Mouse (Mus musculus): ENCODE measurements around the gene Baz2a. TPM values are rescaled to one million over a fixed set of nuclear protein-coding genes. Genes with fewer than 3 reads are reported as not detected.
"Not testable (repeated sequence)": the region's sequence is repeated elsewhere in the genome, so short reads cannot be mapped to it uniquely, and the experiment has no call there.

The Baz2a gene
- polyA plus RNA-seq, 1 experiment from 2014 or later, result 10.5 TPM

DNA sequence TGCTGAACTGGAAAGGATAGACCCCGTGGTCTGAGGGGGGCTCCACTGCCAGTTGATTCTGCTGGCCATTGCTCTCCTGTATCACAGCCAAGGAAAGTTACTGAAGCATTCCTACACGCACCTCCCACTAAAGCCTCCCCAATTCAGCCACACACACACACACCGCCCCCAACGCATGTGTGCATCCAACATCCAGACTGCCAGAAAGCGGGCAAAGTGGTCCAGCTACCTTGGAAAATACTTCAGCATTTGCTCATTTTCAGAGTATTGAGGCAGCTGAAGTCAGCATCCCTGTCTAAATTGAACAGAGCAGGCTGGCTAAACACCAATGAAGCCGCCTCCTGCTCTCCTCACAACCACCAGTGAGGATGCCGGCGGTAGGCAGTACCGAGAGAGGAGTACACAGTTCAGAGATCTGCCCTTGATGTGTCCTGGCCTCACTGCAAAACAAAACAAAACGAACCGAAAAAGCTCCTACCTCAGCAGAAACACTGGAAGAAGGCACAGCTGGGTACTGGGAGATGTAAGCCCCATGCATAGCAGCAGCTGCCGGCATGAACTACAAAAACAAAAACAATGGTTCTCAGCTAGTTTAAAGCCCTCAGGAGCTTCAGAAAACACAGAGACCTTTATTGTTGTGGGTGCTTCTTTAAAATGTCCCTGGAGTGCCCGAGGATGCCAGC is 42.4 kb downstream of the Baz2a start:
- Histone ChIP-seq H3K4me1 (no peaks in the 10 kb centered on the region), H3K9me3 (no peaks in the 10 kb centered on the region), H3K36me3 (peaks cover 88% of the 10 kb centered on the region), H3K4me2 (replicated peaks) (no peak overlapping the region), H3K4me3 (no peak overlapping the region), H3K27ac (no peak overlapping the region), H3K27me3 (no peaks in the 10 kb centered on the region), H3K9ac (no peak overlapping the region)
- no peak for ATAC-seq (ENCODE audit: low FRiP score, low read depth)
- WGBS, result 59% methylated on average over 13 of the region's 13 CpGs

DNA sequence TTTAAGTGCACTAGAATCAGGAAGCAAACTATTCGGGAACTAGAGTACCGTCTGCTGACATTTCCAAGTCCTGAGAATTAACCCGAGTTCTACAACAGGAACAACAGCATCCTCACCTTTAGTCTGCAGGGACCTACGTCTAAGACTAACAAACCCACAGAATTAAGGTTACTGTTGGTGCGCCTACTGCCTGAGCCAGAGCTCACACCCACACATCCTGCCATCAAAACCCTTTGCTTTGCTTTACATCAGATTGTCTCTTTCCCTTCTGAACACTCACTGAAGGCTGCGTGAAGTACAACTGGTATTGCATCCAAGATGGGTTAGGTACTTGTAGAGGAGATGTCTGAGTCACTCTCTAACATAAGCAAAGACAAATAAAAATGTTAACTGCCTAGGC is 44.0 kb downstream of the Baz2a start:
- Histone ChIP-seq H3K27ac (no peak overlapping the region), H3K27me3 (no peaks in the 10 kb centered on the region), H3K9me3 (no peaks in the 10 kb centered on the region), H3K4me2 (replicated peaks) (no peak overlapping the region), H3K9ac (no peak overlapping the region), H3K4me1 (no peaks in the 10 kb centered on the region), H3K4me3 (no peak overlapping the region), H3K36me3 (peaks cover 91% of the 10 kb centered on the region)
- no peak for ATAC-seq (ENCODE audit: low FRiP score, low read depth)
- WGBS, result 89% methylated on average over 6 of the region's 6 CpGs

DNA sequence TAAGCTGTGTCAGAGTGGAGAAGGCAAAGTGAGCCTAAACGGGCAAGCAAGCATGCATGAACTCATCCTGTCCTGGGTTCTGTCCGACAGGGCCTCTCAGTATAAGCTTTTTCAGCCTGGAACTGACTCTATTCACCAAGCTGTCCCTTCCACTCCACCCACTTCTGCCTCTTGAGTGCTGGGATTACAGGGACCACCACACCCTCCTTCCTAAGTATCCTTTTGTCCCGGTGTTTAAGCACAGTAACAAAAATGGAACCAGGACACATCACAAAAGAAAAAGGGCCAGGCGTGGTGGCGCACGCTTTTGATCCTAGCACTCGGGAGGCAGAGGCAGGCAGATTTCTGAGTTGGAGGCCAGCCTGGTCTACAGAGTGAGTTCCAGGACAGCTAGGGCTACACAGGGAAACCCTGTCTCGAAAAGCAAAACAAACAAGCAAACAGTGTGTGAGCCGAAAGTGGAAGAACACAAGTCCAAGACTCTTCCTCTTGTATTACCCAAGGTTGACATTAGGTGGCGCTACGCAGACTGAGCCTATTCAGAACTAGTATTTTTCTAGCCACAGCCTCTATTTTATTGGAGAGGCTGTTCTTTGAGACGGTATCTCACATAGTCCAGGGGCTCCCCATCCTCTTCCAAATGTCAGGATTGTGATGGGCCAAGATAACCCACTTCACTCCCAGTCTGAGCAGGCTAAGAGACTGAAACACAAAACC is 49.0 kb downstream of the Baz2a start:
- Histone ChIP-seq H3K36me3 (peaks cover 88% of the 10 kb centered on the region), H3K27me3 (no peaks in the 10 kb centered on the region), H3K9me3 (no peaks in the 10 kb centered on the region), H3K27ac (no peak overlapping the region), H3K4me3 (no peak overlapping the region), H3K4me1 (no peaks in the 10 kb centered on the region), H3K9ac (no peak overlapping the region), H3K4me2 (replicated peaks) (no peak overlapping the region)
- ATAC-seq (ENCODE audit: low FRiP score, low read depth), result no peak
- WGBS, result 73% methylated on average over 12 of the region's 12 CpGs

DNA sequence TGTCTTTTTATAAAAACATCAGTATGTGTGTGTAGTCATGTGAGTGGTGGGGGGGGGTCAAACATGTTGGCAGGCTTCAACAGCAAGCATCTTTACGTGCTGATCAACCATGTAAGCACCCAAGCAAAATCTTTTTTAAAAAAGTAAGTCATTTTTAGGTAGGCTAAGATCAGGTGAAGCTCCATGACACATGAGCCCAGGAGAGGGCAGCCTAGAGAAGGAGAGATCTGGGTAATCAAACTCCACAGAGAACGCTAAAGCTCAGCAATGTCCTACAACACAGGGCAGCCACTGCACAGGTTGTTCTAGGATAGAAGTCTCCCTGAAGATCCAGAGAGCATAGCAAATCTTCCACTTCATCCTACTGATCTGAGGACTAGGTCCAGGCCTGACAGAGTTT is 50.8 kb downstream of the Baz2a start:
- peaks cover 93% of the 10 kb centered on the region for H3K36me3 ChIP-seq

DNA sequence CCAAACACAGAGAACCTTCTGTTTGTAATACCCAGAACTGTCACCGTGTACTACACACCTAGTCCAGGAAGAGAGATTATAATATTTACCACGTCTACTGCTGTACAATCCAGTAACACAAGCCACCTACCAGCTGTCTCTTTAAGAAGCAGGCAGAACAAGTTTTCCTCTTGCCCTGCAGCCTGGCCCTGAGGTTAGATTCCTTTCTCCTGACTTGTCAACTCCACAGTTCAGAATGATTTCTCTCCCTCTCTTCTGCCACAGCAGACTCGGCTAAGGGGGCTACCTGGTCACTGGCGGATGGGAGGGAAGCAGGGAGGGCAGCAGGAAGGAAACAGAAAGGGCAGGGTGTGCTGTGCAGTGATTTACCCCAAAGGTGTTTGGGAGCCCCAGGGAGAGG is 52.3 kb downstream of the Baz2a start:
- WGBS, result 62% methylated on average over 4 of the region's 4 CpGs
- peaks cover 89% of the 10 kb centered on the region for H3K36me3 ChIP-seq
- ATAC-seq (ENCODE audit: low FRiP score, low read depth), result no peak
- H3K27ac ChIP-seq, result no peak overlapping the region
- H3K4me2 ChIP-seq (replicated peaks), result no peak overlapping the region
- H3K4me1 ChIP-seq, result no peaks in the 10 kb centered on the region
- H3K4me3 ChIP-seq, result no peak overlapping the region
- H3K27me3 ChIP-seq, result no peaks in the 10 kb centered on the region
- no peak overlapping the region for H3K9ac ChIP-seq
- H3K9me3 ChIP-seq, result no peaks in the 10 kb centered on the region

More for the DNA sequence above, 50.8 kb downstream of the Baz2a start:
- no peaks in the 10 kb centered on the region for H3K4me1 ChIP-seq
- WGBS, result 71% methylated on average over 2 of the region's 2 CpGs
- no peaks in the 10 kb centered on the region for H3K27me3 ChIP-seq
- H3K9me3 ChIP-seq, result no peaks in the 10 kb centered on the region
- no peak overlapping the region for H3K27ac ChIP-seq
- H3K4me2 ChIP-seq (replicated peaks), result no peak overlapping the region
- H3K9ac ChIP-seq, result no peak overlapping the region
- ATAC-seq (ENCODE audit: low FRiP score, low read depth), result no peak
- no peak overlapping the region for H3K4me3 ChIP-seq

DNA sequence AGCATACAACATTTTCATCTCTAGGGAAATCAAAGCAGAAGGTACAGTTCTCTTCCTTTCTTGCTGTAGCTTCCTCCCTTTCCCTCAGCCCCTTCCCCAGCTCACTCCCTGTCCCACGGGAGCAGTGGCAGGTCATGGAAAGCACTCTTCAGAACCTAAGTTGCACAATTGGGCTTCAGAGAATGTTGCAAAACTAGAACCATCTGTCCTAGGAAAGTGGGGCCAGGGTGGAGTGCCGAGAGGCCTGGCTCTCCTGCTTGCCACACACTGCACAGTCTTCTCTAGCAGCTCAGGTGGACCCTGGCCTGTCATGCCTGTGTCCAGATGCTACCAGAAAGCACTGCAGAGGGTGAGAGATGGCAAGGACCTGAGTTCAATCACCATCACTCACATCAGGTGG is 53.6 kb downstream of the Baz2a start:
- Histone ChIP-seq H3K4me3 (no peak overlapping the region), H3K27ac (no peak overlapping the region), H3K9ac (no peak overlapping the region), H3K4me1 (peaks cover 11% of the 10 kb centered on the region), H3K27me3 (no peaks in the 10 kb centered on the region), H3K36me3 (peaks cover 80% of the 10 kb centered on the region), H3K9me3 (no peaks in the 10 kb centered on the region), H3K4me2 (replicated peaks) (no peak overlapping the region)
- ATAC-seq (ENCODE audit: low FRiP score, low read depth), result no peak
- whole genome bisulfite sequencing, result 59% methylated on average over 2 of the region's 2 CpGs

DNA sequence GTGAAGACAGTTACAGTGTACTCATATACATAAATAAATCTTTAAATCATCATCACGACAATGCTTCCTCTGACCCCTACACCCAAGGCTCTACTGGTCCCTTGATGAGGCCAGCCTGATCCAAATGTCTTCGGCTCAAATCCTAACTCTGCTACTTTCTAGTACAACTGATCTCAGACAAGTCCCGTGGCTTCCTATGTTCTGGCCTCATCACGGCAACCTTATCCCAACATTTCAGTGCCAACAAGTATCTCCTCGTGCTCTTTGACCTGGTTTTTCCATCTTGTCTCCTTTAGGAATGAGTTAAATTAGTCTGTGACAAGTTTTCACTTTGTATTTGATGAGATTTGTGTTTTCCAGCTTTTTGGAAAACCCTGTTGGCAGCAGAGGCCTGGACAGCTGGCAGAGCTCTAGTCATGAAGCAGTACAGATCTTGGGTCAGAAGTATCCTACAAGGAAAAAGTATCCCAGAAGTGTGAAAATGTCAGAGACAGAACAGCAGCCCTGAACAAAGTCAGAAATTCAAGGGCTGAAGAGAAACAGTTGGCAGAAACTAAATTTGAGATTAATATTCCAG is 57.5 kb downstream of the Baz2a start:
- H3K4me2 ChIP-seq (replicated peaks), result peak overlapping the region; percentile 44

DNA sequence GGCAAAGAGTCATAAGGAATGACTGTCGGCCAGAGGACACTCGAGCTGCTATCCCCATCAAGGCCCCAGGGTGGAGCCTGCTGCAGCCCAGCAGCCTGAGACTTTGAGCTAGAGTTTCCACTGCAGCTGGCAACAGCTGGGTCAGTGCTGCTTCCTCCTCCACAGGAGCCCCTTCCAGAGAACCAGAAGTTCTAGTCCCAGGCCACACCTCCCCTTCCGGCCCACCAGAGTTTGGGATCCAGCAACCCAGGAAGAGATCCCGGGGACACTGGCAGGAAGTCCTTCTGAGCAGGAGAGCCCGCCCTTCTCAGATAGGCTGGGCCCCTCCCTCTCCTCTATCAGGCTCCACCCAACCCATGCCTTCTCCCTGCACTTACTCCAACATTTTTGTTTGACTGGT is 58.2 kb downstream of the Baz2a start:
- H3K27me3 ChIP-seq, result no peaks in the 10 kb centered on the region
- no peaks in the 10 kb centered on the region for H3K9me3 ChIP-seq
- H3K4me3 ChIP-seq, result peak overlapping the region; percentile 8; the same call in 1 of the 2 replicates
- 2% methylated on average over 5 of the region's 5 CpGs for WGBS
- peaks cover 22% of the 10 kb centered on the region for H3K4me1 ChIP-seq
- H3K4me2 ChIP-seq (replicated peaks), result peak overlapping the region; percentile 44
- no peak overlapping the region for H3K9ac ChIP-seq
- peak overlapping the region; percentile 72 for H3K27ac ChIP-seq
- ATAC-seq (ENCODE audit: low FRiP score, low read depth), result peak; percentile 90
- peaks cover 50% of the 10 kb centered on the region for H3K36me3 ChIP-seq

More for the DNA sequence above, 57.5 kb downstream of the Baz2a start:
- Histone ChIP-seq H3K4me1 (peaks cover 16% of the 10 kb centered on the region), H3K9me3 (no peaks in the 10 kb centered on the region), H3K27me3 (no peaks in the 10 kb centered on the region), H3K9ac (no peak overlapping the region), H3K4me3 (no peak overlapping the region), H3K36me3 (peaks cover 57% of the 10 kb centered on the region), H3K27ac (peak overlapping the region; percentile 72)
- 87% methylated on average over 5 of the region's 5 CpGs for WGBS
- no peak for ATAC-seq (ENCODE audit: low FRiP score, low read depth)

DNA sequence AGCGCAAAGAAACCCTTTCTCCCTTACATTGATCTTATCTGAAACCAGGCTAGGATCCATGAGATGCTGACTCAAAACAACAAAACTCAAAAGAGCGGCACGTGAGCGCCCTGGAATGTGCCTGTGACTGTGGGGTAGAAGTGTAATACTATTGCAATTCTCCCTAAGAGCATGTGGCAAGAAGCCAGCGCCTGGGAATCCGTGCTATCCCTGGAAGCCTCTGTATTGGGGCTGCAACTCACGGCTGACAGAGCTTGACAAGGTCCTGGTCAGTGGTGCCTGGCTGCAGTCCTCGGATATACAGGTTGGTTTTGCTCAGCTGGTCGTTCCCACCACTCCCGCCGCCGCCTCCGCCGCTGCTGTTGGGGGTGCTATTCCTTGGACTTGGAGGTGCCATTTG is 59.6 kb downstream of the Baz2a start:
- no peak for ATAC-seq (ENCODE audit: low FRiP score, low read depth)
- Histone ChIP-seq H3K4me1 (peaks cover 24% of the 10 kb centered on the region), H3K4me3 (no peak overlapping the region), H3K27ac (no peak overlapping the region), H3K9me3 (no peaks in the 10 kb centered on the region), H3K27me3 (no peaks in the 10 kb centered on the region), H3K9ac (no peak overlapping the region), H3K4me2 (replicated peaks) (no peak overlapping the region), H3K36me3 (peaks cover 37% of the 10 kb centered on the region)
- 81% methylated on average over 14 of the region's 14 CpGs for WGBS

DNA sequence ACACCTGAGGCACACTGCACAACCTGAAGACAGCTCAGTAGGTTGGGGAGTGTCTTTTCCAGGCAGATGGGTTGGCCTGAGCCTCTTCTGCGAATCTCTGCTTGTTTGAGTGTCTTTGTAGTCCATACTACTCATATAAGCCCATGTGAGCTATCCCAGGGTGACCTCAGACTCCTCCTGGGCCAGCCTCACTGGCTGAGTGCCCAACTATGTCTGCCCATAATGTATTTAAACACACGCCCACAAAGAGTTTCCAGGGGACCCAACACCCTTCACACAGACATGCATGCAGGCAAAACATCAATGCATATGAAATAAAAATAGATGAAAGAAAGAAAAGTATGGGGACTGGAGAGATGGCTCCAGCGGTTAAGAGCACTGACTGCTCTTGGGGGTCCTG is 62.6 kb downstream of the Baz2a start:
- no peak overlapping the region for H3K4me2 ChIP-seq (replicated peaks)
- H3K4me1 ChIP-seq, result peaks cover 21% of the 10 kb centered on the region
- WGBS, result 74% methylated on average over 3 of the region's 3 CpGs
- peaks cover 14% of the 10 kb centered on the region for H3K36me3 ChIP-seq
- no peak overlapping the region for H3K9ac ChIP-seq
- no peak overlapping the region for H3K27ac ChIP-seq
- no peaks in the 10 kb centered on the region for H3K9me3 ChIP-seq
- H3K4me3 ChIP-seq, result no peak overlapping the region
- no peak for ATAC-seq (ENCODE audit: low FRiP score, low read depth)
- H3K27me3 ChIP-seq, result no peaks in the 10 kb centered on the region

DNA sequence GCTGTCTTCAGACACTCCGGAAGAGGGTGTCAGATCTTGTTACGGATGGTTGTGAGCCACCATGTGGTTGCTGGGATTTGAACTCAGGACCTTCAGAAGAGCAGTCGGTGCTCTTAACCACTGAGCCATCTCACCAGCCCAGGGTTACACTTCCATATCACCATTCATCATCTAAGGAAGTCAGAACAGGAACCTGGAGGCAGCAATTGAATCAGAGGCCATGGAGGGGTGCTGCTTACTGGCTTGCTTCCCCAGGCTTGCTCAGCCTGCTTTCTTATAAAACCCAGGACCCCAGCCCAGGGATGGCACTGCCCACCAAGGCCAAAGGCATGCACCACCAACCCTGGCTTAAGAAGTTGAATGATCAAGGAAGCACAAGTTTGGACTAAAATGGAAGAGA is 74.3 kb downstream of the Baz2a start:
- not testable (repeated sequence) for H3K9ac ChIP-seq; H3K9me3 ChIP-seq; H3K27ac ChIP-seq; ATAC-seq (ENCODE audit: low FRiP score, low read depth); H3K36me3 ChIP-seq; H3K4me3 ChIP-seq; H3K4me2 ChIP-seq (replicated peaks); H3K27me3 ChIP-seq
- H3K4me1 ChIP-seq, result peaks cover 11% of the 10 kb centered on the region; the same call in 1 of the 2 replicates
- WGBS, result 81% methylated on average over 3 of the region's 3 CpGs

DNA sequence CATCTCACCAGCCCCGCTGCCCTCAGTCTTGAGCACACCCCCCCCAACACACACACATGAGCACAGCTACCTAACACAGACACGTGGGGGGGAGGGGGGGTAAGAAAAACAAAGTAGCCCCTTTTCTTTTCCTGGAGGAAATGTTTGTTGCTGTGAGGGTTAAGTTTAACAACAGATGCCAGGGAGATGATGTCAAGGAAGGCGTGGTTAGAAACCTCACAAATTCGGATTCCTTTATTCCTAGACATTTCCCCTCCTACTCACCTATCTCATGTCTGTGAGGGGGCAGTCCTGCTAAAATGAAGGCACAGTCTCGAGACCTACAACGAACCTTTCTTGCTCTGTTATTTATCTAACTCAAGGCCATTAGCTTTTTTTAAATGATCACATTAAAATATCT is 75.7 kb downstream of the Baz2a start:
- Histone ChIP-seq H3K27me3 (no peaks in the 10 kb centered on the region), H3K36me3 (peaks cover 6% of the 10 kb centered on the region; the same call in 1 of the 2 replicates), H3K9ac (no peak overlapping the region), H3K9me3 (peaks cover 4% of the 10 kb centered on the region; the same call in 1 of the 2 replicates), H3K27ac (peak overlapping the region; percentile 29; the same call in 1 of the 2 replicates), H3K4me2 (replicated peaks) (no peak overlapping the region), H3K4me3 (no peak overlapping the region), H3K4me1 (peaks cover 11% of the 10 kb centered on the region; the same call in 1 of the 2 replicates)
- ATAC-seq (ENCODE audit: low FRiP score, low read depth), result no peak
- 37% methylated on average over 6 of the region's 6 CpGs for WGBS
